Mouse (Mus musculus) E14TG2a.4 (cell line): Measurements from ENCODE around the gene Trim66.

Experiments used
- CTCF ChIP-seq: conservative IDR thresholded peaks from 2 replicates; pipeline ENCODE4 v1.5.1; 2014; ENCODE audit warnings: low read length
- NANOG ChIP-seq: IDR thresholded peaks from 2 replicates; pipeline ENCODE4 v1.6.1; 2014; ENCODE audit warnings: borderline replicate concordance, low read length, mixed read lengths

- TF ChIP-seq CTCF (peak; percentile 62), NANOG (no peak)
Measured at GRCm38 (mm10) chr7:109528356-109528755, 20.4 kb upstream of the Trim66 start.
